Mouse (Mus musculus): ENCODE results near the gene Srebf2. TPM values are rescaled to one million over a fixed set of nuclear protein-coding genes. Genes with fewer than 3 reads are reported as not detected.

Gene Srebf2
- total and polyA plus RNA-seq, 3 experiments: 22.4 to 45.3 (median 24.2) TPM

DNA sequence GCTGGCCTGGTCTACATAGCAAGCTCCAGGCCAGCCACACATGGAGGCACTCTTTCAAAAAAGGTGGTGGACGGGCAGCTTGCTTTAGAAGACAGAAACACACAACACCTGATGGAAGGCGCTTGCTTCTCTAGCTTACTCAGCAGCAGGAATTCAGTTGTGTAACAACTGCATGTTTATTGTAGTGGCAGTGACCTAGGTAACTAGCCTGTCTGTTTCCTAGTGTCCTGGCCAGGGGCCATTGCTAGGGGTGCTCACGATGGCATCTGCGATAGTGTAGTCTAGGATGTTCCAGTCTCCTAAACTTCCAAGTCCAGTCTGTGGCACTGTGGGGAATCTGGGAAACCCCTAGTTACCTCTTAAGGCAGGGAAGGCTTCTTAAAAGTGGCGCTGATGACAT is 2.8 kb upstream of the Srebf2 start:
- Histone ChIP-seq H3K79me2 (replicated peaks; ENCODE audit: control insufficient read depth, insufficient read depth, low read length) (0 out of 2 replicates have a peak, but pooled peaks cover under 1% of the 10 kb centered on the region), H3K9ac (ENCODE audit: low read depth, low read length) (no peak overlapping the region), H3K36me3 (ENCODE audit: control insufficient read depth, insufficient read depth, low read length) (no peaks in the 10 kb centered on the region), H3K4me3 (no peak overlapping the region), H3K27me3 (ENCODE audit: control insufficient read depth, insufficient read depth, low read length) (no peaks in the 10 kb centered on the region), H3K27ac (no peak overlapping the region), H3K4me1 (ENCODE audit: control insufficient read depth, insufficient read depth, low read length) (peaks cover 5% of the 10 kb centered on the region)
- TF ChIP-seq CTCF (IDR thresholded peaks at IDR 0.05): no peak
- no peak for TF ChIP-seq POLR2A (IDR thresholded peaks at IDR 0.05; ENCODE audit: insufficient read depth, low read depth, low read length)
- no peak for TF ChIP-seq EP300 (IDR thresholded peaks at IDR 0.05; ENCODE audit: insufficient read depth, low read depth, low read length)
- intact Hi-C loops (cut with DNase I): no loop called here
- peak in 1 of 2 experiments; percentile 20 for DNase-seq
- 78% methylated on average over 5 of the region's 5 CpGs for WGBS

DNA sequence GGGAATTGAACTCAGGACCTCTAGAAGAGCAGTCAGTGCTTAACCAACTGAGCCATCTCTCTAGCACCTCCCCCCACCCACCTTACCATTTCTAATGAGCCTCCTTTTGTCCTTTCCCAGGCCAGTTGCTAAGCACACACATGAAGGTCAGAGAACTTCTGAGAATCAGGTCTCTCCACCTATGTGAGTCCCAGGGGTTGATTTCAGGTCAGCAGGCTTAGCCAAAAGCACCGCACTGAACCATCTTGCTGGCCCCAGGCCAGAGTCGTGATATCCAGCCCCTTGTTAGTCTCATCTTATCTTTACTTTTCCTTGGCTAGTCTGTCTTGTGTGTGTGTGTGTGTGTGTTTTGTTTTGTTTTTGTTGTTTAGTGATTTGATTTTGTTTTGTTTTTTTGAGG is 1.6 kb upstream of the Srebf2 start:
- peaks cover 5% of the 10 kb centered on the region for H3K4me1 ChIP-seq (ENCODE audit: control insufficient read depth, insufficient read depth, low read length)
- intact Hi-C loops (cut with DNase I): loop anchor here (5.0 kb wide), 1 partner anchor 202 kb away; no protein-coding TSS in a partner anchor
- no peaks in the 10 kb centered on the region for H3K27me3 ChIP-seq (ENCODE audit: control insufficient read depth, insufficient read depth, low read length)
- TF ChIP-seq CTCF (IDR thresholded peaks at IDR 0.05) (no peak), EP300 (IDR thresholded peaks at IDR 0.05; ENCODE audit: insufficient read depth, low read depth, low read length) (no peak), POLR2A (IDR thresholded peaks at IDR 0.05; ENCODE audit: insufficient read depth, low read depth, low read length) (no peak)
- no peak for DNase-seq
- 23% methylated on average over 2 of the region's 2 CpGs for WGBS
- no peak overlapping the region for H3K9ac ChIP-seq (ENCODE audit: low read depth, low read length)
- no peak overlapping the region for H3K27ac ChIP-seq
- H3K36me3 ChIP-seq (ENCODE audit: control insufficient read depth, insufficient read depth, low read length): no peaks in the 10 kb centered on the region
- no peak overlapping the region for H3K4me3 ChIP-seq
- H3K79me2 ChIP-seq (replicated peaks; ENCODE audit: control insufficient read depth, insufficient read depth, low read length): peaks cover 3% of the 10 kb centered on the region; the same call in 1 of the 2 replicates

DNA sequence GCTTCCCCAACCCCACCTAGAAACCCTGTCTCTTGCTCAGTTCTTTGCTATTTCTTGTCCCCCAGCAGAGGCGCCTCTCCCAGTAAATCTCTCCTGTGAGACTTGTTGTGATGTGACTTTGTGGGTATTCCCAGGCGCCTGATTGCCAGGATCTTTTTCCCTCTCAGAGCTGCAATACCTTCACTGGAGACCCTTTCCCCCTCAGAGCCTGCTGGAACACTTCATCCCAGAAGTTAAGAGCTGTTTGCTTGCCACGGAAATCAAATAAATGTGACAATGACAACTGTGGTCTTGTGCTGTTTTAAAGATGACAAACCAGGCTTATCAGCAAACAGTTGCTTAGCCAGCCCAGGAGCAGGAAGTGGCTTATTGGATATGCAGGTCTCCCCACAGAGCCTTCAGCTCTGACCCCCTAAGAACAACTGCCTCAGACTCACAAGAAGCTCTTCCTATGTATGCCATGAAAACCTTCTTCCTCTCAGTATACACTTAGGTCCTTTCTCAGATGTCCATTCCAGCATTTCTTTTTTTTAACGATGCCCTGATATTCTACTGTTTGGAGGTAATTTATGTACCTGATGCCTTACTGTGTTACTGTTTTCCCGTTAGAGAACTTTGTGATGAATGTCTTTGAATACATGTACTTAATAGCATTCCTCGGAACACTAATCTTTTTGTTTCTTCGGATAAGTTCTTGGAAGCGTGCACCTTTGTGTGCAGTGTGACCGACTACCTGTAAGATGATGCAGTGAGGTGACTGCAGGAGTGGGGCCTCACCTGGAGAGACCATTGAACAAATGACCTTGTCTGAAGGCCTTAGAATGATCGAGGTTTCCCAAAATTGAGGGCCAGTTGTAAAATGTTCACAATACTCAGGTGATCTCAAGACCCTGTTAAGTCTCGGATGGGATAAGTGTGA is 871 bp upstream of the Srebf2 start:
- no peaks in the 10 kb centered on the region for H3K36me3 ChIP-seq (ENCODE audit: control insufficient read depth, insufficient read depth, low read length)
- peaks cover 5% of the 10 kb centered on the region for H3K4me1 ChIP-seq (ENCODE audit: control insufficient read depth, insufficient read depth, low read length)
- intact Hi-C loops (cut with DNase I): loop anchor here (2.0 to 5.0 kb wide), 2 partner anchors 17 to 201 kb away; no protein-coding TSS in a partner anchor
- H3K79me2 ChIP-seq (replicated peaks; ENCODE audit: control insufficient read depth, insufficient read depth, low read length): peaks cover 5% of the 10 kb centered on the region; the same call in 1 of the 2 replicates
- no peak for DNase-seq
- H3K27ac ChIP-seq: peak overlapping the region; percentile 58
- 33% methylated on average over 11 of the region's 11 CpGs for WGBS
- H3K9ac ChIP-seq (ENCODE audit: low read depth, low read length): peak overlapping the region; percentile 65
- no peaks in the 10 kb centered on the region for H3K27me3 ChIP-seq (ENCODE audit: control insufficient read depth, insufficient read depth, low read length)
- H3K4me3 ChIP-seq: peak overlapping the region; percentile 80
- TF ChIP-seq EP300 (IDR thresholded peaks at IDR 0.05; ENCODE audit: insufficient read depth, low read depth, low read length): no peak
- no peak for TF ChIP-seq POLR2A (IDR thresholded peaks at IDR 0.05; ENCODE audit: insufficient read depth, low read depth, low read length)
- TF ChIP-seq CTCF (IDR thresholded peaks at IDR 0.05): no peak

DNA sequence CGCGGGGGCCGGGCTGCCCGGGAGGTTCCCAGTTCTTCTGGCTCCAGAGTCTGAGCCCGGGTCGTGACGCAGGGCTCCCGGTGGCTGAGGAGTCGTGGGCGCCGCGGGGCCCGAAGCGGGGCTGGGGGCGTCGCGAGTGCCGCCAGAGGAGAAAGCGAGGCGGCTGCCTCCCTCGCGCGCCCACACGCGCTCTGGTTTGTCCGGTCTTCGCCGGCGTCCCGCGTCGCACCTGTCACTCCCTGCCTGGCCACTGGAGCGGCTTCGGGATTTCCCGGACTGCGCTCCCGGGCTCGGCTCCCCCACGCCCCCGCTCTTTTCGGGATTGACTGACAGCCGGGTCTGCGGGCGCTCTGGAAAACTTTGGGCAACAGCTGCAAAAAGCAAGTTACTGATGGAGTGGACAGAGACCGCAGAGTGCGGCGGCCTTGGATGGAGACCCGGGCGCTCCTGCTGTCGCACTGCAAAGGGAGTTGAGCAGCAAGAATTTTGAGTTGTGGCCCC is 680 bp downstream of the Srebf2 start:
- under 1% methylated on average over 48 of the region's 50 CpGs for WGBS
- intact Hi-C loops (cut with DNase I): loop anchor here (2.0 to 5.0 kb wide), 2 partner anchors 19 to 200 kb away; no protein-coding TSS in a partner anchor
- H3K27ac ChIP-seq: peak overlapping the region; percentile 67
- peaks cover 5% of the 10 kb centered on the region for H3K4me1 ChIP-seq (ENCODE audit: control insufficient read depth, insufficient read depth, low read length)
- DNase-seq: peak; percentile 68 to 72
- peak; percentile 49 for TF ChIP-seq CTCF (IDR thresholded peaks at IDR 0.05)
- TF ChIP-seq POLR2A (IDR thresholded peaks at IDR 0.05; ENCODE audit: insufficient read depth, low read depth, low read length): no peak
- no peaks in the 10 kb centered on the region for H3K36me3 ChIP-seq (ENCODE audit: control insufficient read depth, insufficient read depth, low read length)
- no peaks in the 10 kb centered on the region for H3K27me3 ChIP-seq (ENCODE audit: control insufficient read depth, insufficient read depth, low read length)
- peak overlapping the region; percentile 94 for H3K9ac ChIP-seq (ENCODE audit: low read depth, low read length)
- peak overlapping the region; percentile 80 for H3K4me3 ChIP-seq
- H3K79me2 ChIP-seq (replicated peaks; ENCODE audit: control insufficient read depth, insufficient read depth, low read length): peaks cover 5% of the 10 kb centered on the region; the same call in 1 of the 2 replicates

DNA sequence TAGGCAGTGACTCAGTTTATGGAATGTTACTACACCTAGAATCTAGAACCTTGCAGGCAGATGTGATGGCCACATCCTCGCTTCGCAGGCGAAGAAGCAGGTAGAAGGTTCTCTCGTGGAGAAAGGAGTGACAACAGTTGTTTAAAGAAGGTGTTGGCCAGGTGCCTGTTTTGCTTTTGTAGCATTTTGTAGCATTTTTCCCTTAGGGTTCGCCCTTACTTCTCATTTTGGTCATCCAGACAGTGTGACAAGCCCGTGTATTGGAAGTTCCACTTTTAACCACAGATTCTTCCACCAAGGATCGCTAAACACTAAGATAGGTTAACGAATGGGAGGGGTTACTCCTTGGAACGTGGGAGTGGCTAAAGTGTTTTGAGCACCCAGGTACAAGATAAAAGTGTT is 1.5 kb downstream of the Srebf2 start:
- 60% methylated on average over 9 of the region's 9 CpGs for WGBS
- no peak overlapping the region; the same call in 1 of the 2 replicates for H3K27ac ChIP-seq
- intact Hi-C loops (cut with DNase I): loop anchor here (5.0 kb wide), 1 partner anchor 199 kb away; no protein-coding TSS in a partner anchor
- H3K36me3 ChIP-seq (ENCODE audit: control insufficient read depth, insufficient read depth, low read length): no peaks in the 10 kb centered on the region
- no peak for DNase-seq
- H3K4me1 ChIP-seq (ENCODE audit: control insufficient read depth, insufficient read depth, low read length): peaks cover 5% of the 10 kb centered on the region
- no peak for TF ChIP-seq POLR2A (IDR thresholded peaks at IDR 0.05; ENCODE audit: insufficient read depth, low read depth, low read length)
- no peak for TF ChIP-seq EP300 (IDR thresholded peaks at IDR 0.05; ENCODE audit: insufficient read depth, low read depth, low read length)
- TF ChIP-seq CTCF (IDR thresholded peaks at IDR 0.05): no peak
- no peaks in the 10 kb centered on the region for H3K27me3 ChIP-seq (ENCODE audit: control insufficient read depth, insufficient read depth, low read length)
- peaks cover 6% of the 10 kb centered on the region; the same call in 1 of the 2 replicates for H3K79me2 ChIP-seq (replicated peaks; ENCODE audit: control insufficient read depth, insufficient read depth, low read length)
- no peak overlapping the region; the same call in 1 of the 2 replicates for H3K9ac ChIP-seq (ENCODE audit: low read depth, low read length)
- no peak overlapping the region; the same call in 1 of the 2 replicates for H3K4me3 ChIP-seq
